Mouse (Mus musculus): ENCODE measurements around the gene Tspan1.

Gene Tspan1

GRCm38 (mm10) chr4:116165708-116166407 is 1.5 kb downstream of the Tspan1 start:
- DNase-seq (ENCODE audit: low read depth) = no peak

- no peak for DNase-seq (ENCODE audit: low read depth)
These were observed 2.4 kb downstream of the Tspan1 start for GRCm38 (mm10) chr4:116164759-116165554.

DNA sequence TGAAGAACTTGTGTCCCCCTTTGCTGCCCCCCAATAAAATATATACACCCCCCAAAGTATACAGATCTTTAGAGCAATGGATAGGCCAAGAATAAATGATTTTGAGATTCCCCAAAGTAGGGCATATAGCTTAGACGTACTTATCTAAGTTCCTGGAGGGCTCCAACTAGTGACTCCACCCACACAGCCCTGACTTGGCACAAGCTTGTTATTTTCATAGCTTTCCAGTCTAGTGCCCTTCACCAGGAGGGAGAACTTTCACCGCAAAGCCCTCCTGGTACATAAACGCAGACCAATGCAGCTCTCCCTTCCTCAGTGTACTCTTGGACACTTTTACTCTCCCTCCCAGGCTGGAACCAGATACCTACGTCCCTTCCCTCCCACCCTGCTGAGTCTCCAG is 5.3 kb downstream of the Tspan1 start:
- DNase-seq (ENCODE audit: low read depth) = no peak

DNA sequence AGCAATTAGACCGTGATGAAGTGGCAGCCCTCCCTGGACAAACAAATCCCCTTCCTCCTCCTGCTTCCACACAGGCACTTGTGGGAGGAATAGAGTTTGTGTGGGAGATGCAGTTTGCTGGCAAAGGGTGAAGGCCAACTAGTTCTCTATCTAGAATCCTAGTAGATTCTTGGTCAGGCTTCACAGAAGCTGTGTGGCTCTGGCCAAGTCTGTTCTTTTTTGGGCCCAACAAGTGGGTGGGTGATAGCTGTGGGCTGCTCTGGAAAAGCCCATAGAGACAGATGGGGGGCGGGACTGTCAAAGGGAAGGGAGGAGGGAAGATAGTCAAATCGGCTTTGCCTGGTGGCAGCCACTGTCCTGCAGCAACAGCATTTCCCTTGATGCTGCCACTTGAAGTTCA is 6.6 kb downstream of the Tspan1 start:
- no peak for DNase-seq (ENCODE audit: low read depth)

DNA sequence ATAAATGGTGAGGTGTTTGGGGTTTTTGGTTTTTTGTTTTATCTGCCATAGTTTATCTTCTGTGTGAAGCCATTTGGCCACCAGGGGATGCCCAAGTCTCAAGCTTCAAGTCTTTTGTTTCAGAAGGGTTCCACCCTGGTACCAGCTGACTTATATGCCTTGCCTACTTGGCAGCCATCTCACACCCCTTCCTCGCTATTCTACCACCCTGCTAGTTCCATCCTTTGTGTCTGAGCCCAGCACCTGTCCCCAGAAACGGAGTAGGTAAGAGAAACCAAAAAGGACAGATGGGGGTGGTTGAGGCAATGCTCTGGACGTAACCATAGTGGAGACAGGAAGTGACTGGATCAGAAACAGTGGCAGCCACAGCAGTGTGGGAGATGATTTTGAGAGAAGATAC is 7.5 kb downstream of the Tspan1 start:
- no peak for DNase-seq (ENCODE audit: low read depth)

GRCm38 (mm10) chr4:116157882-116158281 is 9.5 kb downstream of the Tspan1 start:
- DNase-seq (ENCODE audit: low read depth) = no peak

- DNase-seq (ENCODE audit: low read depth) = no peak
These were observed 14.7 kb downstream of the Tspan1 start for GRCm38 (mm10) chr4:116152702-116153101.

GRCm38 (mm10) chr4:116151238-116151637 is 16.2 kb downstream of the Tspan1 start, which contains the start of gene Lurap1:
TSS of gene Lurap1 (minus strand) at chr4:116151338.
- no peak for DNase-seq (ENCODE audit: low read depth)

- DNase-seq (ENCODE audit: low read depth) = no peak
These were observed 16.6 kb downstream of the Tspan1 start for GRCm38 (mm10) chr4:116150862-116151221.

- no peak for DNase-seq (ENCODE audit: low read depth)
These were observed 17.1 kb downstream of the Tspan1 start for GRCm38 (mm10) chr4:116150156-116150861.

GRCm38 (mm10) chr4:116149812-116150155 is 17.6 kb downstream of the Tspan1 start:
- no peak for DNase-seq (ENCODE audit: low read depth)

- DNase-seq (ENCODE audit: low read depth) = no peak
These were observed 23.3 kb downstream of the Tspan1 start for GRCm38 (mm10) chr4:116143891-116144717.

GRCm38 (mm10) chr4:116143317-116143811 is 24.0 kb downstream of the Tspan1 start:
- DNase-seq (ENCODE audit: low read depth) = no peak

DNA sequence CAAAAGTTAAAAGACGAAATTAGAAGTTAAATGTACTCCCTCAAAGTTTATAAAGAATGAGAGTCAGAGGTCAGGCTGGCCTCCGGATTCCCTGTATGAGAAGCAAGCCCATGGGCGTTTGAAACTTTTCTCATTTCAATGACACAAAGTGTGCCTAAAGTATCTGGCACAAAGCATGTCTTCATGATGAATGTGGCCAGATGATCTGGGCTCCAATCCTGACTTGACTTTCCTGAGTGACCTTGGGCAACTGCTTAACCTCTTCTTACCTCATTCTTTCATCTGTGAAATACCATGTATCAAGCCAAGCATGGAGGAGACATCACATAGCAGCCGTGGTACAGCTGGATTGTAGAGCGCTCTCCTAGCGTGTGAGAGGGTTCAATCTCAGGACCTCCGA is 25.1 kb downstream of the Tspan1 start:
- no peak for DNase-seq (ENCODE audit: low read depth)

DNA sequence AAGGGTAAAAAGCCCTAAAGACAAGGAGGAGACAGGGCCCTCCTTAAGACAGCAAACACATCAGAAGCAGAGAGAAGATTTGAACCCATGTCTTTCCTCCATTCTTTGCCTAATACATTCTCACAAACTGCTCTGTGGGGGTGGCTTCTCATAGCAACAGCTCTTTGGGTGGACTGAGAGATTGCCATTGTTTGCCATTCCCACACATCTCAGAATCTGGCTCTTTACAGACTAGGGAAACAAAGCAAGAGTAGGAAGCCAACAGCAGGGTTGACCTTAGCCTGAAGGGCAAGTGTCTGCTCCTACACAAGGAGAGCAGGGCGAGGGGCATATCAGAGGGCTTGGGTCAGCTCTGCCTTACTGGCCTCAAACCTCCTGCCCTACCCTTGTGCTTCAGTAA is 25.7 kb downstream of the Tspan1 start:
- no peak for DNase-seq (ENCODE audit: low read depth)

DNA sequence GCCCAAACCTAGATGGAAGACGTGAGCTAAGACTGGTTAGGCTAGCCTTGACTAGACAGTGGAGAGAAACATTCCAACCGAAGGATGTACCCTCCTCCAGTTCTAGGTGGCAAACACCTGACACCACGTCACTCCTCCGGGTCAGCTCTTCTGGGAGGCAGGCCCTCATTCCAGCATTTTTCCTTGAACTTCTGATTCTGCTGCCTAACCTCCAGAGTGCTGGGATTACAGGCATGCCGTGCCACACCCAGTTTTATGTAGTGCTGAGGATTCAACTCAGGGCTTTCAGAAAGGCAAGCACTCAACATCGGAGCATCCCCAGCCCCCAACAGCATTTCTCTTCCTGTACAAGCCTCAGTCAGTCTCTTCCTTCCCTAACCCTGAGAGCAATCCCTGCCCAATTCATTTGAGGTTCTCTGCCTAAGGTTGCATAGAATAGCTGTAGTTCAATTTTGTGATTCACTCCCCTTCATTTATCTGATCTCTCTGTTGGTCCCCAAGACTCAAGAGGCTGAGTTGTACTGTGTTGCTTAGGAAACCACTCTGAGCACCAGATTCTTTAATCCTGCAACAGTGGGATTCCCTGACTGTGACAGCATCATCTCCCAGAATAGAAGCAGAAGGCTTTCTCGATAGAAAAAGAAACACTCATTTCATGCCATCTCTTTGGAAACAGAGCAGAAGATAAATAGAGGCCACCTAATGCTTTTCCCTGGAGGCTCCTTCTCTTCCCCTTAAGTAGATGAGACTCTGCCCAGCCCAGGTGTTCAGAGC is 26.4 kb downstream of the Tspan1 start:
- DNase-seq (ENCODE audit: low read depth) = no peak

DNA sequence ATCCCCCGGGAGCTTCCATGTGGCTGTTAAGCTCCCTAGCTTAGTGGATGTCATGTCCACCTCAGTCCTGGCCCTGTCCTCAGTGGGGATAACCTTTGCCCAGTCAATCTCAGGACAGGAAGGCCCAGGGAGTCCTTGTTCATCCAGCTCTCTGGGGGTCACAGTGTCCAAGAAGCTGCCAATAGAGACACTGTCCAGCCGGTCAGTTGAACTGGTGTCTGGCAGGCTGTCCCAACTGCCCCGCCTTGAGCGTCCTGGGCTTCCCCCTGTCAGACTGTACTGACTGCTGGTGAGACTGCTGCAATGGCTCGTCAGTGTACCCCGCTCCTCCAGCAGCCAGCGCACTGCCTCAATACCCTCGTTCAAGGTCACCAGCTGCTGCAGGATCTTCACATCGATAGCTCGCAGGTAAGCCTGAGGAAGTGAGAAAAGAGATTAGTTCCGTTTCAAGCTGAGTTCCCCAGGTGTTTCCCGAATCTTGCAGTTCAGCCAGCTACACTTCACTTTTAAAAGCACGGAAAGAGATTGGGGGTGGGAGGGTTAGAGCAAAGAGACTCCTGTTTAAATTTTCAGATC is 29.9 kb downstream of the Tspan1 start:
- DNase-seq (ENCODE audit: low read depth) = no peak

GRCm38 (mm10) chr4:116134990-116135389 is 32.4 kb downstream of the Tspan1 start:
- DNase-seq (ENCODE audit: low read depth) = no peak

GRCm38 (mm10) chr4:116133126-116133525 is 34.3 kb downstream of the Tspan1 start:
- no peak for DNase-seq (ENCODE audit: low read depth)

DNA sequence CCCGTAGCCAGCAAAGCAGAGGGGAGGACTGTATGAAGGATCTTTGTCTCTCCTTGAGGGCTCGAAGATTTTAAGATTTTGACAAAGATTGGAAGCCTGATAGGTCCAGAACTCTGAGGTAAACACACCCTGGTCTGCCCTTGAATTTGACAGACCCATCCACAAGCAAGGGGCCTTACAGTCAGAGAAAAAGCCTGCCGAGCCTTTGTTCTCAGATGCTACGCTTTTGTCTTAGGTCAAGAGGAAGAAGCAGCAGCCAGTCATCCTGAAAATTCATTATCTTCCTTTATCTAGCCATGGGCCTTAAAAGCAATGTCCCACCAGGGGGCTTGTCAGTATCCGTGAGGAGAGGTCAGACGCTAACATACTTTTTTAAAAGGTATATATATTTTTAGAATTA is 39.4 kb downstream of the Tspan1 start:
- no peak for DNase-seq (ENCODE audit: low read depth)
